26 mouse cellular contexts compared by ENCODE assay signal in genomic region chr11:45639236-45639635, GRCm38 (mm10).
DNase-seq lines count a peak whose midpoint lies in the region; ATAC-seq lines count a peak whose summit lies in the region.
"Had no signal": no experiment of that assay in that cellular context is flagged by ENCODE, and none has a peak within 500 bp of the region (broad histone marks: within the 10 kb centered on the region; RNA-seq: fewer than 3 reads in every experiment).

No protein-coding gene starts in this region.

- H3K4me3 ChIP-seq in heart, embryonic 10.5 days: no peak overlapping the region
- no peak overlapping the region for H3K4me3 ChIP-seq in midbrain, embryonic 11.5 days (ENCODE audit: low read depth, low read length)
- no peak overlapping the region for H3K4me3 ChIP-seq in midbrain, embryonic 14.5 days (replicated peaks; ENCODE audit: low read depth, low read length)
- H3K4me3 ChIP-seq: forebrain, embryonic 15.5 days; hindbrain, embryonic 12.5 days; intestine, embryonic 15.5 days; limb, embryonic 12.5 days; liver, embryonic 13.5 days; myocyte; neural tube, embryonic 12.5 days had no signal

- ATAC-seq in midbrain, embryonic 11.5 days (ENCODE audit: low FRiP score): no peak
- ATAC-seq in midbrain, embryonic 14.5 days (ENCODE audit: low FRiP score, low TSS enrichment): no peak
- ATAC-seq: forebrain, embryonic 15.5 days; hindbrain, postnatal 0 days; intestine, embryonic 15.5 days; midbrain, embryonic 16.5 days had no signal

- WGBS in heart, embryonic 10.5 days: 78% methylated on average over 6 of the region's 6 CpGs
- WGBS in midbrain, embryonic 11.5 days: 77% methylated on average over 6 of the region's 6 CpGs
- WGBS in midbrain, embryonic 14.5 days: 84% methylated on average over 6 of the region's 6 CpGs

- H3K36me3 ChIP-seq in heart, embryonic 10.5 days: no peaks in the 10 kb centered on the region
- no peaks in the 10 kb centered on the region for H3K36me3 ChIP-seq in midbrain, embryonic 11.5 days (ENCODE audit: control insufficient read depth, insufficient read depth, low read length)
- H3K36me3 ChIP-seq in midbrain, embryonic 14.5 days (ENCODE audit: control insufficient read depth, insufficient read depth, low read length): no peaks in the 10 kb centered on the region
- H3K36me3 ChIP-seq: forebrain, embryonic 15.5 days; hindbrain, embryonic 12.5 days; intestine, embryonic 15.5 days; limb, embryonic 12.5 days; liver, embryonic 13.5 days; neural tube, embryonic 12.5 days had no signal

- H3K9me3 ChIP-seq in heart, embryonic 10.5 days: no peaks in the 10 kb centered on the region
- no peaks in the 10 kb centered on the region for H3K9me3 ChIP-seq in midbrain, embryonic 11.5 days (ENCODE audit: control insufficient read depth, low read length)
- no peaks in the 10 kb centered on the region for H3K9me3 ChIP-seq in midbrain, embryonic 14.5 days (ENCODE audit: control insufficient read depth, low read length)
- H3K9me3 ChIP-seq: forebrain, embryonic 15.5 days; hindbrain, embryonic 12.5 days; intestine, embryonic 15.5 days; limb, embryonic 12.5 days; liver, embryonic 13.5 days; neural tube, embryonic 12.5 days had no signal

- H3K9ac ChIP-seq in midbrain, embryonic 11.5 days (ENCODE audit: low read length): no peak overlapping the region
- no peak overlapping the region for H3K9ac ChIP-seq in midbrain, embryonic 14.5 days (replicated peaks; ENCODE audit: low read length)
- H3K9ac ChIP-seq: forebrain, embryonic 15.5 days; hindbrain, embryonic 12.5 days; intestine, embryonic 15.5 days; limb, embryonic 12.5 days; liver, embryonic 13.5 days; lung, embryonic 14.5 days; neural tube, embryonic 12.5 days had no signal

- H3K27ac ChIP-seq in heart, embryonic 10.5 days: no peak overlapping the region
- no peak overlapping the region for H3K27ac ChIP-seq in midbrain, embryonic 11.5 days (ENCODE audit: low read depth, low read length)
- H3K27ac ChIP-seq in midbrain, embryonic 14.5 days (replicated peaks; ENCODE audit: low read depth, low read length): no peak overlapping the region
- H3K27ac ChIP-seq: forebrain, embryonic 15.5 days; hindbrain, embryonic 12.5 days; hindbrain, postnatal 0 days; intestine, embryonic 15.5 days; limb, embryonic 12.5 days; liver, embryonic 13.5 days; neural tube, embryonic 12.5 days had no signal

- H3K4me1 ChIP-seq in heart, embryonic 10.5 days: 0 out of 2 replicates have a peak, but pooled peaks cover 5% of the 10 kb centered on the region
- H3K4me1 ChIP-seq in midbrain, embryonic 11.5 days (ENCODE audit: control insufficient read depth, insufficient read depth, low read length): no peaks in the 10 kb centered on the region
- H3K4me1 ChIP-seq in midbrain, embryonic 14.5 days (ENCODE audit: control insufficient read depth, insufficient read depth, low read length): no peaks in the 10 kb centered on the region
- H3K4me1 ChIP-seq: hindbrain, embryonic 12.5 days; intestine, embryonic 15.5 days; neural tube, embryonic 12.5 days had no signal

- no peak overlapping the region for H3K4me2 ChIP-seq in midbrain, embryonic 11.5 days
- H3K4me2 ChIP-seq in midbrain, embryonic 14.5 days (ENCODE audit: low read length): no peak overlapping the region
- H3K4me2 ChIP-seq: forebrain, embryonic 15.5 days; hindbrain, embryonic 12.5 days; intestine, embryonic 15.5 days; limb, embryonic 12.5 days; liver, embryonic 13.5 days; lung, embryonic 14.5 days; neural tube, embryonic 12.5 days had no signal

- DNase-seq in heart, embryonic 10.5 days (ENCODE audit: low spot score): peak; percentile 61
- no peak for DNase-seq in heart, postnatal 10 days
- peak; percentile 28 for DNase-seq in midbrain, embryonic 11.5 days (ENCODE audit: low spot score, missing footprints)
- no peak for DNase-seq in midbrain, embryonic 14.5 days
- peak; percentile 11 for DNase-seq in ZHBTc4 (ENCODE audit: low read depth, low spot score)
- peak; percentile 4 for DNase-seq in brain, adult 2 months (ENCODE audit: low read depth, low spot score)
- DNase-seq in layer of hippocampus, adult 9-11 months: no peak
- DNase-seq in adrenal gland, postnatal 25 days: no peak
- DNase-seq: adrenal gland, adult 8-10 months; B cell, adult 2 months; cerebellum, adult 11-12 months; cerebellum, postnatal 10 days; heart, postnatal 36 days; kidney, postnatal 14 days; liver, embryonic 13.5 days; lung, embryonic 14.5 days; right cerebral cortex, adult 18-20 months; spleen, adult 18-20 months had no signal

- intact Hi-C loops in heart, postnatal 10 days (cut with DNase I): no loop called here

- H3K27me3 ChIP-seq in heart, embryonic 10.5 days (ENCODE audit: insufficient read depth, poor library complexity, severe bottlenecking): no peaks in the 10 kb centered on the region
- H3K27me3 ChIP-seq in midbrain, embryonic 11.5 days (ENCODE audit: control insufficient read depth, insufficient read depth, low read length): no peaks in the 10 kb centered on the region
- H3K27me3 ChIP-seq in midbrain, embryonic 14.5 days (ENCODE audit: control insufficient read depth, insufficient read depth, low read length): no peaks in the 10 kb centered on the region
- H3K27me3 ChIP-seq: forebrain, embryonic 15.5 days; hindbrain, embryonic 12.5 days; intestine, embryonic 15.5 days; limb, embryonic 12.5 days; liver, embryonic 13.5 days; neural tube, embryonic 12.5 days had no signal

Comparison
In these comparisons a context has a peak if more than half of its experiments do, and no peak if none do; other contexts are left out.
1. DNase-seq: peak in heart, embryonic 10.5 days (single experiment), midbrain, embryonic 11.5 days (single experiment), ZHBTc4 (single experiment) and brain, adult 2 months (single experiment); none in heart, postnatal 10 days (0 of 2), midbrain, embryonic 14.5 days (single experiment), layer of hippocampus, adult 9-11 months (single experiment) and adrenal gland, postnatal 25 days (single experiment).